In genomic region chr5:115280050-115280687, GRCm38 (mm10) we compare ENCODE assay signal across 8 mouse cellular contexts. TPM values are rescaled to one million over a fixed set of nuclear protein-coding genes. Genes with fewer than 3 reads are reported as not detected.
A peak's percentile ranks its signal among the peaks of the same experiment; 100 is the strongest.
DNase-seq lines count a peak whose midpoint lies in the region; ATAC-seq and TF ChIP-seq lines count a peak whose summit lies in the region.

No protein-coding gene starts in this region.

- peaks cover 6% of the 10 kb centered on the region; the same call in 1 of the 2 replicates for H3K4me1 ChIP-seq in lung, postnatal 0 days (ENCODE audit: insufficient read depth, low read depth, low read length)
- H3K4me1 ChIP-seq in limb, embryonic 15.5 days, result peaks cover 5% of the 10 kb centered on the region
- peaks cover 10% of the 10 kb centered on the region for H3K4me1 ChIP-seq in neural tube, embryonic 15.5 days

- peak overlapping the region; percentile 77 for H3K9ac ChIP-seq in lung, postnatal 0 days (replicated peaks; ENCODE audit: low read depth)
- peak overlapping the region; percentile 57 for H3K9ac ChIP-seq in limb, embryonic 15.5 days
- H3K9ac ChIP-seq in neural tube, embryonic 15.5 days (replicated peaks), result peak overlapping the region; percentile 96

- no peaks in the 10 kb centered on the region for H3K27me3 ChIP-seq in lung, postnatal 0 days (replicated peaks; ENCODE audit: insufficient read depth, low read length)
- no peaks in the 10 kb centered on the region for H3K27me3 ChIP-seq in limb, embryonic 15.5 days
- no peaks in the 10 kb centered on the region for H3K27me3 ChIP-seq in neural tube, embryonic 15.5 days (replicated peaks)

- H3K4me3 ChIP-seq in lung, postnatal 0 days (ENCODE audit: low read depth, low read length), result peak overlapping the region; percentile 88
- peak overlapping the region; percentile 72 for H3K4me3 ChIP-seq in limb, embryonic 15.5 days
- H3K4me3 ChIP-seq in neural tube, embryonic 15.5 days (replicated peaks), result peak overlapping the region; percentile 97

- no peak overlapping the region for H3K27ac ChIP-seq in lung, postnatal 0 days (ENCODE audit: low read length)
- H3K27ac ChIP-seq in limb, embryonic 15.5 days, result peak overlapping the region; percentile 47; the same call in 1 of the 2 replicates
- H3K27ac ChIP-seq in neural tube, embryonic 15.5 days (replicated peaks), result peak overlapping the region; percentile 79

- intact Hi-C loops in gastrocnemius, postnatal 36 days (cut with DNase I), result no loop called here

- 0 out of 2 replicates have a peak, but pooled peaks have one; percentile 23 for ATAC-seq in lung, postnatal 0 days
- ATAC-seq in granulocyte monocyte progenitor cell, adult 5-6 weeks (replicated peaks; ENCODE audit: poor library complexity, severe bottlenecking), result peak; percentile 43
- ATAC-seq in limb, embryonic 15.5 days (ENCODE audit: insufficient number of reproducible peaks, low FRiP score, low TSS enrichment, low read depth), result no peak
- ATAC-seq in neural tube, embryonic 15.5 days (ENCODE audit: low FRiP score), result peak; percentile 57; the same call in 1 of the 2 replicates

- DNase-seq in lung, postnatal 0 days (ENCODE audit: low spot score), result no peak
- DNase-seq in lung, postnatal 4 days, result no peak
- DNase-seq in cerebellum, adult 18-20 months, result peak; percentile 22 to 36
- DNase-seq in layer of hippocampus, postnatal 25 days (ENCODE audit: extremely low spot score in 1 of 2, low spot score in 1 of 2), result no peak
- no peak for DNase-seq in gastrocnemius, postnatal 36 days

- H3K36me3 ChIP-seq in lung, postnatal 0 days (ENCODE audit: insufficient read depth, low read length), result no peaks in the 10 kb centered on the region
- peaks cover 16% of the 10 kb centered on the region for H3K36me3 ChIP-seq in limb, embryonic 15.5 days
- H3K36me3 ChIP-seq in neural tube, embryonic 15.5 days, result peaks cover 19% of the 10 kb centered on the region

- peak overlapping the region; percentile 66 for H3K4me2 ChIP-seq in lung, postnatal 0 days (replicated peaks; ENCODE audit: low read depth, low read length)
- H3K4me2 ChIP-seq in limb, embryonic 15.5 days, result peak overlapping the region; percentile 89
- peak overlapping the region; percentile 92 for H3K4me2 ChIP-seq in neural tube, embryonic 15.5 days

- TF ChIP-seq CTCF in lung, postnatal 0 days (IDR thresholded peaks at IDR 0.05), result no peak

- 2% methylated on average over 17 of the region's 17 CpGs for WGBS in lung, postnatal 0 days
- WGBS in limb, embryonic 15.5 days, result 3% methylated on average over 17 of the region's 17 CpGs
- WGBS in neural tube, embryonic 15.5 days, result 6% methylated on average over 17 of the region's 17 CpGs

- TF ChIP-seq EP300 in lung, postnatal 0 days (IDR thresholded peaks at IDR 0.05), result no peak

- no peaks in the 10 kb centered on the region for H3K9me3 ChIP-seq in lung, postnatal 0 days (ENCODE audit: low read length)
- no peaks in the 10 kb centered on the region for H3K9me3 ChIP-seq in limb, embryonic 15.5 days
- H3K9me3 ChIP-seq in neural tube, embryonic 15.5 days (replicated peaks), result no peaks in the 10 kb centered on the region

RNA-seq across cellular contexts. Expression of gene Coq5, which starts 0.7 kb away (rescaled TPM):
- polyA plus RNA-seq in lung, postnatal 0 days (2015; fragmentation: Nextera tagmentation; extraction: Ambion mirVana), result 18.9 and 19.4 TPM in 2 replicates
- total RNA-seq in granulocyte monocyte progenitor cell, adult 5-6 weeks (2014; fragmentation: Nextera tagmentation), result 21.1 and 24.8 TPM in 2 replicates
- total RNA-seq in granulocyte monocyte progenitor cell, adult 5-6 weeks (2017), result 35.3 and 41.9 TPM in 2 replicates
- polyA plus RNA-seq in limb, embryonic 15.5 days (2015; fragmentation: Nextera tagmentation; extraction: Ambion mirVana), result 36.4 and 43.7 TPM in 2 replicates
- 63.7 and 64.6 TPM in 2 replicates for polyA plus RNA-seq in neural tube, embryonic 15.5 days (2015; fragmentation: Nextera tagmentation; extraction: Ambion mirVana)
- 10 to 100 TPM; 38.5 to 42.8 TPM for total RNA-seq in layer of hippocampus, postnatal 25 days (2021)
- 10 to 100 TPM; 86.7 to 87.0 TPM for total RNA-seq in gastrocnemius, postnatal 36 days (2021)

RNA-seq across cellular contexts. Expression of gene Rnf10, which starts 7.5 kb away (rescaled TPM):
- polyA plus RNA-seq in lung, postnatal 0 days (2015; fragmentation: Nextera tagmentation; extraction: Ambion mirVana), result 98.5 and 104 TPM in 2 replicates
- total RNA-seq in granulocyte monocyte progenitor cell, adult 5-6 weeks (2014; fragmentation: Nextera tagmentation), result 70.1 and 93.7 TPM in 2 replicates
- total RNA-seq in granulocyte monocyte progenitor cell, adult 5-6 weeks (2017), result 52.6 and 57.9 TPM in 2 replicates
- polyA plus RNA-seq in limb, embryonic 15.5 days (2015; fragmentation: Nextera tagmentation; extraction: Ambion mirVana), result 108 and 135 TPM in 2 replicates
- 171 and 197 TPM in 2 replicates for polyA plus RNA-seq in neural tube, embryonic 15.5 days (2015; fragmentation: Nextera tagmentation; extraction: Ambion mirVana)
- 100 to 1,000 TPM; 252 to 257 TPM for total RNA-seq in layer of hippocampus, postnatal 25 days (2021)
- total RNA-seq in gastrocnemius, postnatal 36 days (2021), result 100 to 1,000 TPM; 243 to 279 TPM

RNA-seq across cellular contexts. Expression of gene Dynll1, which starts 20.6 kb away (rescaled TPM):
- polyA plus RNA-seq in lung, postnatal 0 days (2015; fragmentation: Nextera tagmentation; extraction: Ambion mirVana), result 1,317 and 1,524 TPM in 2 replicates
- 491 and 531 TPM in 2 replicates for total RNA-seq in granulocyte monocyte progenitor cell, adult 5-6 weeks (2014; fragmentation: Nextera tagmentation)
- 298 and 379 TPM in 2 replicates for total RNA-seq in granulocyte monocyte progenitor cell, adult 5-6 weeks (2017)
- polyA plus RNA-seq in limb, embryonic 15.5 days (2015; fragmentation: Nextera tagmentation; extraction: Ambion mirVana), result 1,678 and 1,810 TPM in 2 replicates
- polyA plus RNA-seq in neural tube, embryonic 15.5 days (2015; fragmentation: Nextera tagmentation; extraction: Ambion mirVana), result 1,284 and 1,328 TPM in 2 replicates
- 100 to 1,000 TPM; 799 to 873 TPM for total RNA-seq in layer of hippocampus, postnatal 25 days (2021)
- 10 to 100 TPM; 51.5 to 76.5 TPM for total RNA-seq in gastrocnemius, postnatal 36 days (2021)

RNA-seq across cellular contexts. Expression of gene Pop5, which starts 44.5 kb away (rescaled TPM):
- polyA plus RNA-seq in lung, postnatal 0 days (2015; fragmentation: Nextera tagmentation; extraction: Ambion mirVana), result 77.6 and 78.8 TPM in 2 replicates
- 92.9 and 109 TPM in 2 replicates for total RNA-seq in granulocyte monocyte progenitor cell, adult 5-6 weeks (2014; fragmentation: Nextera tagmentation)
- 74.0 and 75.4 TPM in 2 replicates for total RNA-seq in granulocyte monocyte progenitor cell, adult 5-6 weeks (2017)
- polyA plus RNA-seq in limb, embryonic 15.5 days (2015; fragmentation: Nextera tagmentation; extraction: Ambion mirVana), result 96.2 and 97.1 TPM in 2 replicates
- 117 and 127 TPM in 2 replicates for polyA plus RNA-seq in neural tube, embryonic 15.5 days (2015; fragmentation: Nextera tagmentation; extraction: Ambion mirVana)
- 100 to 1,000 TPM in 1 of 2 experiments, 10 to 100 TPM in 1; 83.7 to 108 TPM for total RNA-seq in layer of hippocampus, postnatal 25 days (2021)
- 10 to 100 TPM; 27.9 to 28.2 TPM for total RNA-seq in gastrocnemius, postnatal 36 days (2021)

RNA-seq across cellular contexts. Expression of gene Srsf9, which starts 46.8 kb away (rescaled TPM):
- polyA plus RNA-seq in lung, postnatal 0 days (2015; fragmentation: Nextera tagmentation; extraction: Ambion mirVana), result 140 and 152 TPM in 2 replicates
- total RNA-seq in granulocyte monocyte progenitor cell, adult 5-6 weeks (2014; fragmentation: Nextera tagmentation), result 75.1 and 80.7 TPM in 2 replicates
- total RNA-seq in granulocyte monocyte progenitor cell, adult 5-6 weeks (2017), result 75.0 and 91.4 TPM in 2 replicates
- 222 and 246 TPM in 2 replicates for polyA plus RNA-seq in limb, embryonic 15.5 days (2015; fragmentation: Nextera tagmentation; extraction: Ambion mirVana)
- polyA plus RNA-seq in neural tube, embryonic 15.5 days (2015; fragmentation: Nextera tagmentation; extraction: Ambion mirVana), result 138 and 154 TPM in 2 replicates
- 10 to 100 TPM; 79.8 to 90.6 TPM for total RNA-seq in layer of hippocampus, postnatal 25 days (2021)
- total RNA-seq in gastrocnemius, postnatal 36 days (2021), result 10 to 100 TPM; 10.7 to 11.0 TPM

Comparison
In these comparisons a context has a peak if more than half of its experiments do, and no peak if none do; other contexts are left out.
1. DNase-seq: peak in cerebellum, adult 18-20 months (2 of 2); none in lung, postnatal 0 days (single experiment), lung, postnatal 4 days (0 of 2), layer of hippocampus, postnatal 25 days (0 of 2) and gastrocnemius, postnatal 36 days (0 of 2).
2. Peak in every context shown above with its lines, with median percentiles within 50 percentile points of each other: H3K4me2 ChIP-seq, H3K4me3 ChIP-seq and H3K9ac ChIP-seq.